Mouse (Mus musculus) olfactory bulb, adult 2 months (tissue): Measurements from ENCODE around the gene Opcml.

Source experiments
- CTCF ChIP-seq: fragments of 200-500 bp; IDR thresholded peaks from 2 replicates; pipeline ENCODE4 v1.5.1; 2012; ENCODE audit warnings: low read depth, mild to moderate bottlenecking, low read length, moderate library complexity; ENCODE audit not compliant: insufficient read depth
- POLR2A ChIP-seq: fragments of 200-500 bp; IDR thresholded peaks from 2 replicates; pipeline ENCODE4 v1.6.1; 2012; ENCODE audit warnings: mild to moderate bottlenecking, low read depth, low read length, moderate library complexity; ENCODE audit not compliant: insufficient read depth

DNA sequence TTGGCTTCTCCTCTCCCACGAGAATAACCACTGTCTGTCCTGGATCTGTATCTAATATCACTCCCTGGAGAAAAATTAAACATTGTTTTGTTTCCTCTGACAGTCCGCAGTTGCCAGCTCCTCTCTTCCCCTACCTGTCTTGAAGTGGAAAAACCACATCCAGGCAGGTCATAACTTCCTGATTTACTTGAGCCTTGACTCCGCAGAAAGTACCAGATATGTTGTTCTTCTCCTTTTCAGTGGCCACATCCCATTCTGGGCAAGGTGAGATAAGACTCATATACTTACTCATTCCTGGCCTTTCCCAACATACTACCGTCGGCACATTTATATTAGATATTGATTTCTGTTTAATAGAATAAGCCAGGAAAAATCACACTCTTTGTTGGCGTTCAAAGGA is 673.0 kb downstream of the Opcml start:
- TF ChIP-seq CTCF = no peak
- TF ChIP-seq POLR2A = no peak
